Mouse (Mus musculus) embryonic stem cell, embryonic (primary cell): ENCODE data around the gene Fam78b.

Source experiments
- CTCF ChIA-PET, 4 experiments: fragments of 300-600 bp in 2 of 4; fragments of 350-600 bp in 2 of 4; sonication (Branson Sonifier 250); formaldehyde crosslinking; loops; one replicate each; lab custom pipeline; 2022; ENCODE audit warnings: inconsistent platforms in 2 of 4; lab: Charles Lee
- POLR2A ChIA-PET, 4 experiments: fragments of 300-600 bp in 2 of 4; fragments of 350-600 bp in 2 of 4; sonication (Branson Sonifier 250); formaldehyde crosslinking; loops; one replicate each; lab custom pipeline; 2022; ENCODE audit warnings: antibody characterized with exemption in 4 of 4, inconsistent platforms in 1 of 4; lab: Charles Lee

Fam78b gene

DNA sequence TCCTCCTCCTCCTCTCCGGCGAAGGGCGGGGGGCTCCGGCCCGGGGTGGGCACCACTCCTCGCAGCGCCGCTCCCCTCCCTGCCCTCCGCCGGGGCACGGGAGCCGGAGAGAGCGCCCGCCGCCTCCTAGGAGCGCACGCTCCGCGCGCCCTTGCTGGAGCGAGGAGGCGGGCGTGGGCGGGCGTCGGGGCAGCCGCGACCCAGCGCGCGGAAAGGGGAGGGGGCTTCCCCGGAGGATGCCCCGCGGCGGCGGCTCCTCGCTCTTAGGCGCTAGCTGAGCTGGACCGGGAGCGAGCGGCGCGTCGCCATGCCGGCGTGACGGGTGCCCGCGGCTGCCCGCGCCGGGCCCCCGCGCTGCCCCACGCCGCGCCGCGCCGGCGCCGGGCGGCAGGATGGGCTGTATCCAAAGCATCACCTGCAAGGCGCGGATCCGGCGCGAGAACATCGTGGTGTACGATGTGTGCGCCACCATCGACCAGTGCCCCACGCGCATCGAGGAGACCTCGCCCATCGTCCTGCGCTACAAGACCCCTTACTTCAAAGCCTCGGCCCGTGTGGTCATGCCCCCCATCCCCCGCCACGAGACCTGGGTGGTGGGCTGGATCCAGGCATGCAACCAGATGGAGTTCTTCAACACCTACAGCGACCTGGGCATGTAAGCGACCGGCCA is at the start of gene Fam78b:
TSS of gene Fam78b (plus strand) at position 244 of the 670 bp plus-strand sequence.
- POLR2A ChIA-PET: interaction anchor here in 3 of 4 experiments (0.6 to 1.6 kb wide), 8 partner anchors 11 to 1431 kb away, joined by 3 to 10 read pairs (median 3); partner anchors contain the start of gene Pbx1 (in 1 of the 3)
- CTCF ChIA-PET: interaction anchor here in 2 of 4 experiments (0.6 kb wide), 3 partner anchors 70 to 249 kb away, joined by 3 read pairs; no protein-coding TSS in a partner anchor

GRCm38 (mm10) chr1:166964508-166964907 is 36.7 kb upstream of the Fam78b start:
- CTCF ChIA-PET: interaction anchor here in 2 of 4 experiments (0.6 kb wide), 3 partner anchors 34 to 482 kb away, joined by 3 to 6 read pairs (median 4); no protein-coding TSS in a partner anchor
- POLR2A ChIA-PET: interaction anchor here in 2 of 4 experiments (0.6 kb wide), 2 partner anchors 46 to 358 kb away, joined by 3 read pairs; no protein-coding TSS in a partner anchor

- ChIA-PET CTCF (no interaction called here), POLR2A (no interaction called here)
These were observed 32.9 kb upstream of the Fam78b start for GRCm38 (mm10) chr1:166968271-166968670.

DNA sequence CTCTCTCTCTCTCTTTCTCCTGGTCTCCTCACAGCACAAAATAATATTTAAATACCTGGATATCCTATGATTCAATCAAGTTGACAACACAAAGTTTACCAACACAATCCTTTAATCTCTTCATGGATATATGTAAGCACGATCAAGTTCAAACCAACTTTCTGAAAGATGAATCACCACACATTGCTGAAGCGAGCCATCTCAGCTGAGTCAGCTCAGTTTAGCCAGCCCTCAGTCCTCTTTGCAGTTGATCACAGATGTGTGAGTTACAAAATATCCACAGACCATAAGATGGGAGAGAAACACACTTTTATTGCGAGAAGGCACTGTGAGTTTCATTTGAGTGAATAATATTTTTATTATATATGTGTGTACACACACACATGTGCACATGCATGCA is 27.5 kb upstream of the Fam78b start:
- POLR2A ChIA-PET: no interaction called here
- CTCF ChIA-PET: interaction anchor here in 1 of 4 experiments (0.6 kb wide), 1 partner anchor 637 kb away, joined by 3 read pairs; no protein-coding TSS in a partner anchor

GRCm38 (mm10) chr1:166978611-166979010 is 22.6 kb upstream of the Fam78b start:
- CTCF ChIA-PET: no interaction called here
- POLR2A ChIA-PET: no interaction called here

GRCm38 (mm10) chr1:166994266-166994665 is 7.0 kb upstream of the Fam78b start:
- CTCF ChIA-PET: no interaction called here
- POLR2A ChIA-PET: no interaction called here

GRCm38 (mm10) chr1:166996250-166996649 is 5.0 kb upstream of the Fam78b start:
- ChIA-PET CTCF (no interaction called here), POLR2A (interaction anchor here in 1 of 4 experiments (0.6 to 1.0 kb wide), 2 partner anchors 29 to 36 kb away, joined by 4 to 6 read pairs; no protein-coding TSS in a partner anchor)

GRCm38 (mm10) chr1:166996811-166997210 is 4.4 kb upstream of the Fam78b start:
- POLR2A ChIA-PET: interaction anchor here in 1 of 4 experiments (0.6 kb wide), 1 partner anchor 217 kb away, joined by 3 read pairs; no protein-coding TSS in a partner anchor

GRCm38 (mm10) chr1:167000529-167001173 is 566 bp upstream of the Fam78b start:
- CTCF ChIA-PET: interaction anchor here in 3 of 4 experiments (0.6 to 0.8 kb wide), 6 partner anchors 71 to 248 kb away, joined by 3 to 5 read pairs (median 3); no protein-coding TSS in a partner anchor
- POLR2A ChIA-PET: interaction anchor here (0.5 to 1.6 kb wide), 12 partner anchors 12 to 1431 kb away, joined by 3 to 10 read pairs (median 3); partner anchors contain the start of genes Mpzl1 (in 1 of the 4) and Pbx1 (in 1 of the 4)

More at GRCm38 (mm10) chr1:166996811-166997210, 4.4 kb upstream of the Fam78b start:
- CTCF ChIA-PET: no interaction called here

DNA sequence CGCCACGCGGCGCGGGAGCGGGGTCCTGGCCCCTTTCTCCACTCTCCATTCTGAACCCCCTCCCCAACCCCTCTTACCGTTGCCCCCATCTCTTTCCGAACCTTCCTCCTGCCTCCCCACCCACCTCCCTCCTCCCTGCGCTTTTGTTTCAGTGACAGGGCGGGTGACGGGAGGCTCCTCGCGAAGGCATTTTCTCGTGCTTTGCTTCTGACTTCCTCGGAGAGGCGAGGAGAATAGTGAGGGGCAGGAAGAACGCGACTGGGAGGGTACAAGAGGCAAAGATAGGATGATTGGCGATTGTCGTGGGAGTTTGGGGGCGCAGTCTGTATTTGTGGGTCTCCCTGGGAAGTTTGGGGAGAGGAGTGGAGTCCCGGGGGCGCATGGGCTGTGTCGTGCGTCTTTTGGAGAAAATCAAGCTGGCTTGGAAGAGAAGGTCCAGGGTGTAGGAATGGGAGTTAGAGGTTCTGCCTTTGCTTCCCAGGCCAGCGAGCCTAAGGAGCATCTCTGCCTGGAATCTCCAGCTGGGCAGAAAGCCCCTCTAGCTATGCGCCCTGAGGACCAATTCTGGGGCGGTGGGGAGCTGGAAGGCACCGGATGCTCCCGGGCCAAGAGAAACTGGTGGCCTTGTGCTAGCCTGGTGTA is 748 bp downstream of the Fam78b start:
- ChIA-PET POLR2A (interaction anchor here in 3 of 4 experiments (0.6 to 1.1 kb wide), 3 partner anchors 11 to 612 kb away, joined by 3 to 4 read pairs (median 3); no protein-coding TSS in a partner anchor), CTCF (interaction anchor here (0.6 to 1.2 kb wide), 9 partner anchors 44 to 1309 kb away, joined by 3 to 4 read pairs (median 3); partner anchors contain the start of gene Mgst3 (in 1 of the 4))

DNA sequence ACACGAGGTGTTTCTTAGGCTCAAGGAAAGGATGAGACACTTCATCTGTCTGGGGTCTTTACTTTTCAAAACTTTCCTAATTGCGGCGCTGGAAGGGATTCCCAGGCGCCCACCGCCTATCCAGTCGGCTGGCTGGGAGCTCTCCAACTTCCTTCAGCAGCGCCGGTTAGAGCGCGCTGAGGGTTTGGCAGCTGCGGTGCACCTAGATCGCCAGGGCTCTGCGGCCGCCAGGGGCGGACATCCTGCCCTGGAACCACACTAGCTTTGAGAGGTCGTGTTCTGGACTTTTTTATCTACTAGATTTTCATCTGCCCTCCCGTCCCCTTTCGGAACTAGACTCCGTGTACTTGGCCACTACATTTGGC is 1.3 kb downstream of the Fam78b start:
- ChIA-PET CTCF (interaction anchor here (0.6 to 1.2 kb wide), 10 partner anchors 32 to 1309 kb away, joined by 3 to 4 read pairs (median 3); partner anchors contain the start of gene Mgst3 (in 1 of the 4)), POLR2A (interaction anchor here in 3 of 4 experiments (0.5 to 1.1 kb wide), 3 partner anchors 10 to 334 kb away, joined by 3 to 4 read pairs (median 4); no protein-coding TSS in a partner anchor)

DNA sequence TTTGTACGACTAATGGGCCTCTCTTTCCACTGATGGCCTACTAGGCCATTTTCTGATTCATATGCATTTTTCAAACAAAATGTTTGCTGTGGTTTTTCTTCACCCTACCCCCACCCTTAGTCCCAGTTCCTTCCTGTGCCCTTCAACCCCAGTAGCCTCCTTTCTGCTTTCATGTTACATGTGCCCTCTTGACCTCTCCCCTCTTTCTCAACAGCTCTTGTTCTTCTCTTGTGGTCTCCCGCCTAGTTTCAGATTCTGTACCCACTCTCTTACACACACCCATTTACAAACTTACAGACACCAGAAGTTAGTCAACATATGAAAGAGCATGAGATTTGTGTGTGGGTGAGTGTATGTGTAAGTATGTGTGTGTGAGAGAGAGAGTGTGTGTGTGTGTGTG is 3.4 kb downstream of the Fam78b start:
- ChIA-PET CTCF (no interaction called here), POLR2A (no interaction called here)

DNA sequence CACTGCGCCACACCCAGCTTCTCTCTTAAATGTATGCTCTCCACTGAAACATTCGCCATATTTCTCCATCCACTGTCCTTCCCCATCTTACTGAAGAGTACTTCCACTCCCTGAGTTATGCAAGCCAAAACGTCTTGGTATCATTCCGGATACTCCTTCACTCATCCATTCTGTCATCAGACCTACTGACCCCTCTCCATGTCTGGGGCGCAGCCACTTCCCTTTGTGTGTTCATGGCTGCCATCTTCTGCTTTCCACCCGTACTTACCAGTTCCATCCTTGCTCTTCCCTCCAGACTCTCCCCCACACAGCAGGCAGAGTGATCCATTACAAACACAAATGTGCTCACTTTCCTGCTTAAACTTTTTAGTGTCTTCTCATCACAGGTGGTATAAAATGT is 6.1 kb downstream of the Fam78b start:
- ChIA-PET POLR2A (no interaction called here), CTCF (no interaction called here)

GRCm38 (mm10) chr1:167010190-167010589 is 9.0 kb downstream of the Fam78b start:
- ChIA-PET CTCF (no interaction called here), POLR2A (interaction anchor here in 1 of 4 experiments (0.6 kb wide), 1 partner anchor 168 kb away, joined by 3 read pairs; no protein-coding TSS in a partner anchor)

DNA sequence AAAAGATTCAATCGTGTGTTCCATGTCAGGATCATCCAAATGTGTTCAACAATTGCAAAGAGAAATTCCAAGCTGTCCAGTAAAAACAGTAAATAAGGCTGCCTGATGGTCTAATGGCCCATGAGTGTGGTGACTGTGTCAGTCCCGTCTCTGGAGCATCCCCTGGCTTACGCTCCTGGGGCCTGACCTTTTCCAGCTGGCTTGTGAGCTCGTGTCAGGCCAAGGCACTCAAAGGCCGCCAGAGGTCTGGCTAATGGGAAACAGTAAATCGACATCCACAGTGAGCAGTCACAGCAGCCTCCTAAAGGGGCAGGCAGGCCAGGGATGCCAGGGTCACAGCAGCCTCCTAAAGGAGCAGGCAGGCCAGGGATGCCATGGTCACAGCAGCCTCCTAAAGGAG is 10.1 kb downstream of the Fam78b start:
- ChIA-PET POLR2A (interaction anchor here in 1 of 4 experiments (0.5 kb wide), 1 partner anchor 47 kb away, joined by 3 read pairs; no protein-coding TSS in a partner anchor), CTCF (no interaction called here)

GRCm38 (mm10) chr1:167012616-167013015 is 11.4 kb downstream of the Fam78b start:
- ChIA-PET CTCF (no interaction called here), POLR2A (interaction anchor here in 2 of 4 experiments (1.3 to 1.5 kb wide), 2 partner anchors 10 to 12 kb away, joined by 4 to 10 read pairs; no protein-coding TSS in a partner anchor)

- POLR2A ChIA-PET: interaction anchor here in 2 of 4 experiments (1.3 to 1.5 kb wide), 2 partner anchors 11 to 13 kb away, joined by 4 to 10 read pairs; no protein-coding TSS in a partner anchor
- CTCF ChIA-PET: no interaction called here
These were observed 12.1 kb downstream of the Fam78b start for GRCm38 (mm10) chr1:167013234-167013864.

DNA sequence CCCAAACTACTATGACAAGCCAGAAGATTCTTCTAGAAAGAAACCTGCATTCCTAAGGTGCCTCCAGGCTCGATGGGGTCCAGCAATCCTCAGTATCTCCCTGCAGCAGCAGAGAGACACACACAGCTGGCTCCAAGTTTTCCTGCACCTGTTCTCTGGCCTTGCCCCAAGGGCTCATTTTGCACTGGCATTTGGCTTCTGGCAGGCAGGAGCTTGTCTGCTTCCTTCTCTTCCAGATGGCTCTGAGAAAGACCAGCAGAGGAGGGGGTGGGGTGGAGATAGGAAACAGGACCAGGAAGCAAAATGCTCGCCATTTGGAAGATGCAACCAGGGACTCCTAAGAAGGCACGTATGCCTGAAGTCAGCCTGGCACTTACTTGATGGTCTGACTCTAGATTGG is 15.1 kb downstream of the Fam78b start:
- CTCF ChIA-PET: no interaction called here
- POLR2A ChIA-PET: interaction anchor here in 1 of 4 experiments (0.7 kb wide), 1 partner anchor 201 kb away, joined by 3 read pairs; no protein-coding TSS in a partner anchor
